Mouse (Mus musculus) lung, postnatal 14 days (tissue): ENCODE measurements around the gene Mttp.

ENCODE experiments used
- DNase-seq: peaks from one replicate; pipeline ENCODE4 v3.0.0; 2021

The Mttp gene

GRCm38 (mm10) chr3:138049555-138049954 lies 95.2 kb downstream of the Mttp start:
- DNase-seq, result no peak

- DNase-seq, result no peak
These were observed 101.5 kb downstream of the Mttp start for GRCm38 (mm10) chr3:138043316-138043715.

GRCm38 (mm10) chr3:138041591-138042301 lies 103.0 kb downstream of the Mttp start:
- no peak for DNase-seq

GRCm38 (mm10) chr3:138040938-138041337 lies 103.8 kb downstream of the Mttp start:
- DNase-seq, result no peak
